Mouse (Mus musculus): ENCODE measurements around the gene Tnfaip8l3. TPM values are rescaled to one million over a fixed set of nuclear protein-coding genes. Genes with fewer than 3 reads are reported as not detected.

The Tnfaip8l3 gene
- polyA plus RNA-seq, 1 experiment: 0.13 TPM

DNA sequence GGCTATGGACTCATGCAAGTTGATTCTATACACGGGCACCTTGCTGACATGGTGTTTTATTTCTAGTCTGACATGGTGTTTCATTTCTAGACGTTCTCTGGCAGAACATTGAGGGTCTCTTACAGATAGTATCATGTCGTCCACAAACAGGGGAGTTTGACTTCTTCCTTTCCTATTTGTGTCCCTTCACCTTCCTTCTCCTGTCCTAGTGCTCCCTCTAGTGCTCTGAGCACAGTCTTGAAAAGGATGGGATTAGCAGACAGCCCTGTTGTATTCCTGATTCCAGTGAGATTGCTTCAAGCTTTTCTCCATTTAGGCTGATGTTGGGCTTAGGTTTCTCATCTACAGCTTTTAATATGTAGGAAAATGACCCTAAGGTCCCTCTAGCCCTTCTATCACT is 81.2 kb downstream of the Tnfaip8l3 start:
- Histone ChIP-seq H3K27ac (ENCODE audit: insufficient read depth, low read length) (no peak overlapping the region), H3K9ac (ENCODE audit: low read depth, poor library complexity, severe bottlenecking) (no peak overlapping the region), H3K4me3 (ENCODE audit: low read depth, low read length) (no peak overlapping the region), H3K27me3 (ENCODE audit: control insufficient read depth, insufficient read depth, low read length, poor library complexity, severe bottlenecking) (no peaks in the 10 kb centered on the region), H3K36me3 (ENCODE audit: control insufficient read depth, insufficient read depth, low read length, poor library complexity, severe bottlenecking) (no peaks in the 10 kb centered on the region), H3K4me1 (ENCODE audit: control insufficient read depth, insufficient read depth, low read length) (peaks cover 3% of the 10 kb centered on the region), H3K9me3 (replicated peaks; ENCODE audit: control insufficient read depth, insufficient read depth, low read length, poor library complexity, severe bottlenecking) (peaks cover 11% of the 10 kb centered on the region)
- TF ChIP-seq CTCF (IDR thresholded peaks at IDR 0.05; ENCODE audit: low read depth, low read length) (no peak), EP300 (IDR thresholded peaks at IDR 0.05; ENCODE audit: insufficient read depth, low read depth, low read length) (no peak), POLR2A (IDR thresholded peaks at IDR 0.05; ENCODE audit: insufficient read depth, low read length) (no peak)

DNA sequence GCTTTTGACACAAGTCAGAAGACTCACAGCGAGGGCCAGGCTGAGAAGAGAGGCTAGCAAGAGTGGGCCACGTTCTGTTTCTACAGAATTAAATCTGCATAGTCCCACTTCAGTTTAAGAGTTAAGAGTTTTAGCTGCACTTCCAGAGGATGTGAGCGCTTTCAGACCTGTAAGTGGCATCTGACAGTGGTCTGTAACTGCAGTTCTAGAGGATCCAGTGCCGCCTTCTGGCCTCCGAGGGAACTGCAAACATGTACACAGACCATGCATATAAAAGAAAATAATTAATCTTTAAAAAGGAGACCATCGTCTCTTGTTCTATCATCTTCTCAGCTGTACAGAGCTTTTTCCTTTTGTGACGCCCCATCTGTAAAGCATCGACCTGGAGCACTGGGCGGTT is 83.3 kb downstream of the Tnfaip8l3 start:
- H3K27me3 ChIP-seq (ENCODE audit: control insufficient read depth, insufficient read depth, low read length, poor library complexity, severe bottlenecking): no peaks in the 10 kb centered on the region
- no peaks in the 10 kb centered on the region for H3K36me3 ChIP-seq (ENCODE audit: control insufficient read depth, insufficient read depth, low read length, poor library complexity, severe bottlenecking)
- H3K4me1 ChIP-seq (ENCODE audit: control insufficient read depth, insufficient read depth, low read length): no peaks in the 10 kb centered on the region
- H3K27ac ChIP-seq (ENCODE audit: insufficient read depth, low read length): no peak overlapping the region
- no peak overlapping the region for H3K9ac ChIP-seq (ENCODE audit: low read depth, poor library complexity, severe bottlenecking)
- H3K9me3 ChIP-seq (replicated peaks; ENCODE audit: control insufficient read depth, insufficient read depth, low read length, poor library complexity, severe bottlenecking): peaks cover 11% of the 10 kb centered on the region
- TF ChIP-seq EP300 (IDR thresholded peaks at IDR 0.05; ENCODE audit: insufficient read depth, low read depth, low read length) (no peak), CTCF (IDR thresholded peaks at IDR 0.05; ENCODE audit: low read depth, low read length) (peak; percentile 60), POLR2A (IDR thresholded peaks at IDR 0.05; ENCODE audit: insufficient read depth, low read length) (no peak)
- no peak overlapping the region for H3K4me3 ChIP-seq (ENCODE audit: low read depth, low read length)

DNA sequence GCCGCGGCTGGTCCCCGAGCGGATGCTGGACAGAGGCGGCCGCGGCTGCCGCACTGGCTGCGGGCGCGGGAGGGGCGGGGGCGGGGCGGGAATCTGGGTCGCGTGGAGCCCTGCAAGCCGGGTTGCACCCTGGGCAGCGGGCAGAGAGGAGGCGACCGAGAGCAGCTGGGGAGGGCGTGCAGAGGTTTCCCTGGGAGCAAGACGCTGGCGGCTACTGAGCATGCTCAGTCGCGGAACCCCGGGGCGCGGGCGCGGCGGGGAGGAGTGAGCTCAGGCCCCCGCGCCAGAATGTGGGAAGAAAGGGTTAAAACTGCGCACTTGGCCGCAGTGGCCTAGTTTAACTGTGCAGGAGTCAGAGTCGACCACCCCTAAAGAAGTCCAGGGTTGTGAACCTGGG is 93.1 kb downstream of the Tnfaip8l3 start, which contains the start of gene Elmod1:
Gene Elmod1 (minus strand): TSS at position 180 of the 397 bp plus-strand sequence.
- Histone ChIP-seq H3K4me3 (ENCODE audit: low read depth, low read length) (peak within 1 kb of the TSS; percentile 73), H3K9ac (ENCODE audit: low read depth, poor library complexity, severe bottlenecking) (no peak within 1 kb of the TSS), H3K4me1 (ENCODE audit: control insufficient read depth, insufficient read depth, low read length) (no peaks in the 10 kb centered on the region), H3K9me3 (replicated peaks; ENCODE audit: control insufficient read depth, insufficient read depth, low read length, poor library complexity, severe bottlenecking) (no peaks in the 10 kb centered on the region), H3K27me3 (ENCODE audit: control insufficient read depth, insufficient read depth, low read length, poor library complexity, severe bottlenecking) (peaks cover 6% of the 10 kb centered on the region), H3K36me3 (ENCODE audit: control insufficient read depth, insufficient read depth, low read length, poor library complexity, severe bottlenecking) (no peaks in the 10 kb centered on the region), H3K27ac (ENCODE audit: insufficient read depth, low read length) (no peak within 1 kb of the TSS)
- TF ChIP-seq EP300 (IDR thresholded peaks at IDR 0.05; ENCODE audit: insufficient read depth, low read depth, low read length): no peak
- no peak for TF ChIP-seq CTCF (IDR thresholded peaks at IDR 0.05; ENCODE audit: low read depth, low read length)
- no peak for TF ChIP-seq POLR2A (IDR thresholded peaks at IDR 0.05; ENCODE audit: insufficient read depth, low read length)

DNA sequence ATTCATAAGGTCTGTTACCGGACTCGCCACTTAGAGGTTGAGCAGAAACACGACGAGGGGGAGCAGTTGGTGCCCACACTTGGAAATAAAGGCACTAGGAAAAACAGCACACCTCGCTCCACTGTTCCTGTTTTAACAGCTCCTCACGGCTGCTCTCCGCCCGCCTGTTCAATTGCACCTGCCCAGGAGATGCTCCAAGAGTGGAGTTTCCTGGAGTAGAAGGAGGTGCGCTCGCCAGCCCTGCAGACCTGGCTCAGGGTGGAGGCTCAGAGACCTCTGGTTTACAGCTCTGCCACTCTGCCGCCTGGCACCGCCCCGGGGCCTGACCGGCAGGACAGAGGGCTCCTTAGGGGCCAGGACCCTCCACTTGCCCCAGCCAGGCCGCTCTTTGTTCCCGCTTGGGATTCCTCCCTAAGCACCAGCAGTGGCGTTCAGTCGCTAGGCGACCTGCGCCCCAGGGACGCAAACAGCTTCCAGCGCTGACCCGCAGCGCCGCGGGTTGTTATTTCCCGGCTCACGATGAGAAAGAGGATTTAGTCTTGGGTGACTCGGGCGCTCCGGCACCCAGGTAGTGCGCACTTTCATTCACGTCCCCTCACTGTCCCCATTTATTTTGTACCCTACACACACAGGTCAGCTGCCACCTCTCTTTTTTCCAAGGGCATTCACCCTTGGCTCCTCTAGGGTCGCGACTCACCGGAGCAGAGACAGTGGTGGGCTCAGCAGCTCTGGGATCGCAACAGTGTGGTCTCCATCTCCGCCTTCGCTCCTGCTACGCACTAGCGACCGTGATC is 93.7 kb downstream of the Tnfaip8l3 start:
- Histone ChIP-seq H3K36me3 (ENCODE audit: control insufficient read depth, insufficient read depth, low read length, poor library complexity, severe bottlenecking) (no peaks in the 10 kb centered on the region), H3K9ac (ENCODE audit: low read depth, poor library complexity, severe bottlenecking) (no peak overlapping the region), H3K27me3 (ENCODE audit: control insufficient read depth, insufficient read depth, low read length, poor library complexity, severe bottlenecking) (peaks cover 6% of the 10 kb centered on the region), H3K4me3 (ENCODE audit: low read depth, low read length) (peak overlapping the region; percentile 73), H3K9me3 (replicated peaks; ENCODE audit: control insufficient read depth, insufficient read depth, low read length, poor library complexity, severe bottlenecking) (no peaks in the 10 kb centered on the region), H3K4me1 (ENCODE audit: control insufficient read depth, insufficient read depth, low read length) (no peaks in the 10 kb centered on the region), H3K27ac (ENCODE audit: insufficient read depth, low read length) (no peak overlapping the region)
- TF ChIP-seq EP300 (IDR thresholded peaks at IDR 0.05; ENCODE audit: insufficient read depth, low read depth, low read length): no peak
- no peak for TF ChIP-seq POLR2A (IDR thresholded peaks at IDR 0.05; ENCODE audit: insufficient read depth, low read length)
- no peak for TF ChIP-seq CTCF (IDR thresholded peaks at IDR 0.05; ENCODE audit: low read depth, low read length)

DNA sequence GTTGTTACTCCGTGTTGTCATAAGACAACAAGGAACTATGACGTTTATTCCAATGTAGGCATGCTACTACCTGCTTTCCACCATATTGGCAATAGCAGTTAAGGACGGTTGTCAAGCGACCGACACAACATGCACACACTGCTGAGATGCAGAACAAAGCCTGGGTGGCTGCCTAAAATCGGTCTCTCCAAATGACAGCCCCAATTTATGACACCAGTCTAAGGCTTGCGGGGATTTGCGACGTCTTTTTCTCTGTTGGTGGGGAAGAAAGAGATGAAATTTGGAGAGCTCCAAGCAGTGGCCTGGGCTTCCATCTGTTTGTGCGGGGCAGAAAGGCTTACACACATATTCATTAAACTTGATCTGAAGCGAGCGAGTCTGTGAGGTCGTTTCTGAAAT is 94.3 kb downstream of the Tnfaip8l3 start:
- no peaks in the 10 kb centered on the region for H3K4me1 ChIP-seq (ENCODE audit: control insufficient read depth, insufficient read depth, low read length)
- no peaks in the 10 kb centered on the region for H3K9me3 ChIP-seq (replicated peaks; ENCODE audit: control insufficient read depth, insufficient read depth, low read length, poor library complexity, severe bottlenecking)
- H3K4me3 ChIP-seq (ENCODE audit: low read depth, low read length): no peak overlapping the region
- H3K9ac ChIP-seq (ENCODE audit: low read depth, poor library complexity, severe bottlenecking): no peak overlapping the region
- H3K27ac ChIP-seq (ENCODE audit: insufficient read depth, low read length): no peak overlapping the region
- H3K36me3 ChIP-seq (ENCODE audit: control insufficient read depth, insufficient read depth, low read length, poor library complexity, severe bottlenecking): no peaks in the 10 kb centered on the region
- no peak for TF ChIP-seq CTCF (IDR thresholded peaks at IDR 0.05; ENCODE audit: low read depth, low read length)
- H3K27me3 ChIP-seq (ENCODE audit: control insufficient read depth, insufficient read depth, low read length, poor library complexity, severe bottlenecking): peaks cover 6% of the 10 kb centered on the region

Other genes starting within 250 kb of the Tnfaip8l3 start
- gene Sln, start 218.2 kb downstream of the Tnfaip8l3 start, polyA plus RNA-seq (2011; ENCODE audit: insufficient read depth, insufficient read length, low read depth, missing spikeins): not detected in 2 replicates
- 0.36 TPM in 1 of 2 replicates, not detected in the other for gene Elmod1, start 93.1 kb downstream of the Tnfaip8l3 start, polyA plus RNA-seq (2011; ENCODE audit: insufficient read depth, insufficient read length, low read depth, missing spikeins)
- gene Cyp19a1, start 199.7 kb upstream of the Tnfaip8l3 start, polyA plus RNA-seq (2011; ENCODE audit: insufficient read depth, insufficient read length, low read depth, missing spikeins): not detected in 2 replicates
- 0.18 and 0.34 TPM in 2 replicates for gene Gldn, start 218.1 kb upstream of the Tnfaip8l3 start, polyA plus RNA-seq (2011; ENCODE audit: insufficient read depth, insufficient read length, low read depth, missing spikeins)

Measured in ES-Bruce4 (cell line).